Mouse (Mus musculus) hindbrain, embryonic 15.5 days (tissue): Measurements from ENCODE around the gene Golim4. TPM values are rescaled to one million over a fixed set of nuclear protein-coding genes. Genes with fewer than 3 reads are reported as not detected.
A peak's percentile ranks its signal among the peaks of the same experiment; 100 is the strongest.

ENCODE experiments used
- ATAC-seq: fragments of 200-750 bp; cut with Nextera tagmentation; 2 replicates; pipeline ENCODE4 v1.8.0; 2017; ENCODE audit warnings: low read depth, moderate number of reproducible peaks, moderate TSS enrichment; ENCODE audit not compliant: low FRiP score
- H3K27ac ChIP-seq: fragments of 300-500 bp; sonication (generic); replicated peaks from 2 replicates; pipeline ENCODE4 v1.5.1; 2015; ENCODE audit warnings: mild to moderate bottlenecking, inconsistent platforms
- H3K27me3 ChIP-seq: fragments of 300-500 bp; sonication (generic); 2 replicates; pipeline ENCODE4 v1.6.1; 2015; ENCODE audit warnings: control low read depth, inconsistent platforms
- H3K36me3 ChIP-seq: fragments of 300-500 bp; sonication (generic); 2 replicates; pipeline ENCODE4 v1.6.1; 2015; ENCODE audit warnings: control low read depth, inconsistent platforms
- H3K4me1 ChIP-seq: fragments of 300-500 bp; sonication (generic); replicated peaks from 2 replicates; pipeline ENCODE4 v1.6.1; 2015; ENCODE audit warnings: control low read depth, inconsistent platforms
- H3K4me2 ChIP-seq: fragments of 300-500 bp; sonication (generic); 2 replicates; pipeline ENCODE4 v1.6.1; 2015; ENCODE audit warnings: moderate library complexity, mild to moderate bottlenecking, inconsistent platforms
- H3K4me3 ChIP-seq: fragments of 300-500 bp; sonication (generic); 2 replicates; pipeline ENCODE4 v1.5.1; 2015; ENCODE audit warnings: mild to moderate bottlenecking, inconsistent platforms
- H3K9ac ChIP-seq: fragments of 300-500 bp; sonication (generic); 2 replicates; pipeline ENCODE4 v1.6.1; 2015; ENCODE audit warnings: inconsistent platforms
- H3K9me3 ChIP-seq: fragments of 300-500 bp; sonication (generic); 2 replicates; pipeline ENCODE4 v1.6.1; 2016; ENCODE audit warnings: control low read depth, inconsistent platforms
- WGBS: fragments of 180-500 bp; shearing (Covaris S2); methylation state at CpG from one replicate; pipeline ENCODE4 v1.1.7; 2015; 5-methylcytosine and 5-hydroxymethylcytosine counted together
- polyA plus RNA-seq: library from polyadenylated mRNA; unstranded; fragments of >200 nt; fragmentation: Nextera tagmentation; extraction: Ambion mirVana; gene quantifications from 2 replicates; pipeline ENCODE4 v1.2.1, GENCODE M21; 2015

The Golim4 gene
- polyA plus RNA-seq, 1 experiment from 2014 or later: 20.2 TPM

- WGBS: 82% methylated on average over 4 of the region's 4 CpGs
- no peaks in the 10 kb centered on the region for H3K9me3 ChIP-seq
- no peak overlapping the region for H3K27ac ChIP-seq
- H3K4me3 ChIP-seq: no peak overlapping the region
- no peak overlapping the region for H3K9ac ChIP-seq
- H3K4me2 ChIP-seq: no peak overlapping the region
- H3K4me1 ChIP-seq: 0 out of 2 replicates have a peak, but pooled peaks cover 9% of the 10 kb centered on the region
- ATAC-seq: no peak
- H3K36me3 ChIP-seq: no peaks in the 10 kb centered on the region
- H3K27me3 ChIP-seq: no peaks in the 10 kb centered on the region
Observed at GRCm38 (mm10) chr3:75912786-75913185, 44.0 kb downstream of the Golim4 start.

- no peak for ATAC-seq
- H3K9ac ChIP-seq: no peak overlapping the region
- no peaks in the 10 kb centered on the region for H3K27me3 ChIP-seq
- no peaks in the 10 kb centered on the region for H3K9me3 ChIP-seq
- no peak overlapping the region for H3K4me3 ChIP-seq
- H3K27ac ChIP-seq: no peak overlapping the region
- H3K4me2 ChIP-seq: no peak overlapping the region
- no peaks in the 10 kb centered on the region for H3K36me3 ChIP-seq
- 0 out of 2 replicates have a peak, but pooled peaks cover 9% of the 10 kb centered on the region for H3K4me1 ChIP-seq
Observed at GRCm38 (mm10) chr3:75910768-75911167, 46.0 kb downstream of the Golim4 start.

- Histone ChIP-seq H3K4me3 (no peak overlapping the region), H3K4me1 (0 out of 2 replicates have a peak, but pooled peaks cover 9% of the 10 kb centered on the region), H3K4me2 (no peak overlapping the region), H3K27me3 (no peaks in the 10 kb centered on the region), H3K36me3 (no peaks in the 10 kb centered on the region), H3K9me3 (no peaks in the 10 kb centered on the region), H3K9ac (no peak overlapping the region), H3K27ac (no peak overlapping the region)
- 12% methylated on average over 4 of the region's 4 CpGs for WGBS
- peak; percentile 81 for ATAC-seq
Observed at GRCm38 (mm10) chr3:75910257-75910656, 46.5 kb downstream of the Golim4 start.

GRCm38 (mm10) chr3:75901903-75902598 lies 54.7 kb downstream of the Golim4 start:
- H3K27ac ChIP-seq: no peak overlapping the region
- no peaks in the 10 kb centered on the region for H3K27me3 ChIP-seq
- 75% methylated on average over 11 of the region's 11 CpGs for WGBS
- H3K4me1 ChIP-seq: no peaks in the 10 kb centered on the region
- no peak overlapping the region for H3K4me2 ChIP-seq
- ATAC-seq: peak; percentile 63; the same call in 1 of the 2 replicates
- no peak overlapping the region for H3K9ac ChIP-seq
- H3K4me3 ChIP-seq: no peak overlapping the region
- H3K9me3 ChIP-seq: no peaks in the 10 kb centered on the region
- no peaks in the 10 kb centered on the region for H3K36me3 ChIP-seq

GRCm38 (mm10) chr3:75895075-75895474 lies 61.7 kb downstream of the Golim4 start:
- peaks cover 11% of the 10 kb centered on the region for H3K36me3 ChIP-seq
- WGBS: 95% methylated on average over 5 of the region's 5 CpGs
- no peak for ATAC-seq

GRCm38 (mm10) chr3:75891581-75891980 lies 65.2 kb downstream of the Golim4 start:
- 95% methylated on average over 3 of the region's 3 CpGs for WGBS
- Histone ChIP-seq H3K9ac (no peak overlapping the region), H3K27ac (no peak overlapping the region), H3K27me3 (no peaks in the 10 kb centered on the region), H3K9me3 (no peaks in the 10 kb centered on the region), H3K4me1 (no peaks in the 10 kb centered on the region), H3K4me2 (no peak overlapping the region), H3K4me3 (no peak overlapping the region), H3K36me3 (peaks cover 11% of the 10 kb centered on the region)
- no peak for ATAC-seq

More at GRCm38 (mm10) chr3:75895075-75895474, 61.7 kb downstream of the Golim4 start:
- no peak overlapping the region for H3K4me3 ChIP-seq
- no peak overlapping the region for H3K9ac ChIP-seq
- H3K9me3 ChIP-seq: no peaks in the 10 kb centered on the region
- no peak overlapping the region for H3K27ac ChIP-seq
- no peaks in the 10 kb centered on the region for H3K4me1 ChIP-seq
- H3K4me2 ChIP-seq: no peak overlapping the region
- no peaks in the 10 kb centered on the region for H3K27me3 ChIP-seq

- H3K4me3 ChIP-seq: no peak overlapping the region
- WGBS: 95% methylated on average over 1 of the region's 1 CpGs
- H3K27me3 ChIP-seq: no peaks in the 10 kb centered on the region
- H3K9me3 ChIP-seq: no peaks in the 10 kb centered on the region
- H3K9ac ChIP-seq: no peak overlapping the region
- no peaks in the 10 kb centered on the region for H3K4me1 ChIP-seq
- no peak overlapping the region for H3K4me2 ChIP-seq
- no peak for ATAC-seq
- H3K27ac ChIP-seq: no peak overlapping the region
- peaks cover 21% of the 10 kb centered on the region for H3K36me3 ChIP-seq
Observed at GRCm38 (mm10) chr3:75889323-75889722, 67.4 kb downstream of the Golim4 start.

- no peak overlapping the region for H3K9ac ChIP-seq
- H3K9me3 ChIP-seq: no peaks in the 10 kb centered on the region
- ATAC-seq: no peak
- no peak overlapping the region for H3K4me3 ChIP-seq
- H3K27me3 ChIP-seq: no peaks in the 10 kb centered on the region
- no peaks in the 10 kb centered on the region for H3K4me1 ChIP-seq
- peaks cover 25% of the 10 kb centered on the region for H3K36me3 ChIP-seq
- WGBS: 97% methylated on average over 1 of the region's 1 CpGs
- no peak overlapping the region for H3K4me2 ChIP-seq
- no peak overlapping the region for H3K27ac ChIP-seq
Observed at GRCm38 (mm10) chr3:75881582-75881981, 75.2 kb downstream of the Golim4 start.

GRCm38 (mm10) chr3:75879269-75879668 lies 77.5 kb downstream of the Golim4 start:
- WGBS: 87% methylated on average over 2 of the region's 2 CpGs
- Histone ChIP-seq H3K9me3 (no peaks in the 10 kb centered on the region), H3K4me1 (no peaks in the 10 kb centered on the region), H3K9ac (no peak overlapping the region), H3K4me2 (no peak overlapping the region), H3K36me3 (peaks cover 15% of the 10 kb centered on the region), H3K4me3 (no peak overlapping the region), H3K27me3 (no peaks in the 10 kb centered on the region), H3K27ac (no peak overlapping the region)
- no peak for ATAC-seq

GRCm38 (mm10) chr3:75868886-75869285 lies 87.9 kb downstream of the Golim4 start:
- Histone ChIP-seq H3K27me3 (no peaks in the 10 kb centered on the region), H3K4me1 (no peaks in the 10 kb centered on the region), H3K4me3 (no peak overlapping the region), H3K9ac (no peak overlapping the region), H3K4me2 (no peak overlapping the region), H3K36me3 (no peaks in the 10 kb centered on the region), H3K27ac (no peak overlapping the region), H3K9me3 (no peaks in the 10 kb centered on the region)
- ATAC-seq: no peak
- 72% methylated on average over 1 of the region's 1 CpGs for WGBS

GRCm38 (mm10) chr3:75864203-75864602 lies 92.5 kb downstream of the Golim4 start:
- WGBS: 34% methylated on average over 2 of the region's 2 CpGs
- Histone ChIP-seq H3K27ac (no peak overlapping the region), H3K9ac (no peak overlapping the region), H3K27me3 (no peaks in the 10 kb centered on the region), H3K4me1 (no peaks in the 10 kb centered on the region), H3K36me3 (no peaks in the 10 kb centered on the region), H3K4me3 (no peak overlapping the region), H3K9me3 (no peaks in the 10 kb centered on the region), H3K4me2 (no peak overlapping the region)
- ATAC-seq: no peak

GRCm38 (mm10) chr3:75861677-75862076 lies 95.1 kb downstream of the Golim4 start:
- no peaks in the 10 kb centered on the region for H3K36me3 ChIP-seq
- no peaks in the 10 kb centered on the region for H3K9me3 ChIP-seq
- H3K27ac ChIP-seq: no peak overlapping the region
- no peak overlapping the region for H3K4me3 ChIP-seq
- 31% methylated on average over 4 of the region's 4 CpGs for WGBS
- H3K9ac ChIP-seq: no peak overlapping the region
- no peaks in the 10 kb centered on the region for H3K4me1 ChIP-seq
- H3K4me2 ChIP-seq: no peak overlapping the region
- no peak for ATAC-seq
- no peaks in the 10 kb centered on the region for H3K27me3 ChIP-seq

GRCm38 (mm10) chr3:75860760-75861159 lies 96.0 kb downstream of the Golim4 start:
- H3K36me3 ChIP-seq: no peaks in the 10 kb centered on the region

More at GRCm38 (mm10) chr3:75860760-75861159, 96.0 kb downstream of the Golim4 start:
- Histone ChIP-seq H3K4me2 (no peak overlapping the region), H3K9me3 (no peaks in the 10 kb centered on the region), H3K27ac (no peak overlapping the region), H3K9ac (no peak overlapping the region), H3K27me3 (no peaks in the 10 kb centered on the region), H3K4me3 (no peak overlapping the region), H3K4me1 (no peaks in the 10 kb centered on the region)
- ATAC-seq: no peak; the same call in 1 of the 2 replicates
- WGBS: 79% methylated on average over 12 of the region's 12 CpGs
